Mouse (Mus musculus) liver, adult 2 months (tissue): ENCODE data around the gene Lingo3.

ENCODE experiments used
- CTCF ChIP-seq: fragments of 200-500 bp; IDR thresholded peaks from 2 replicates; pipeline ENCODE4 v1.5.1; 2011; ENCODE audit warnings: low read depth, low read length, control low read depth
- POLR2A ChIP-seq: fragments of 200-500 bp; IDR thresholded peaks from 2 replicates; pipeline ENCODE4 v1.6.1; 2011; ENCODE audit warnings: low read length, control low read depth; ENCODE audit not compliant: insufficient read depth; ENCODE audit errors: extremely low read depth

DNA sequence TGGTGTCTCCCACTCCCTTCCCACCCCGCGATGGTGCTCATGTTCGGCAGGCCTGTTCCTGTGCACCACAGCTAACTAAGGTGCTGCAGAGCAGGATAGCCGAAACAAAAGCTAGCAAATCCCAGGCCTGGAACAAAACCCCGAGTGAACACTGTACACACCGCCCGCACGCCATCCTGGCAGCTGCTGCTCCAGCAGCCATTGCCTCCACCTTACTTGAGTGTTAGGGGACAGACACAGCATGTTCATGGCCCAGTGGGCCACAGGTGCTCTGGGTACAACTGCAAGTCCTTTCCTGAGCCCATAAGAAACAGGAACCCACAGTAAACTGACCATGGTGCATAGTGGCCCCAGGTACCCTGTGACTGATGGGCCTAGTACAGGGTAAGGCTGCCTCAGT lies 49.1 kb downstream of the Lingo3 start:
- no peak for TF ChIP-seq CTCF
- no peak for TF ChIP-seq POLR2A
